In the genomic region with DNA sequence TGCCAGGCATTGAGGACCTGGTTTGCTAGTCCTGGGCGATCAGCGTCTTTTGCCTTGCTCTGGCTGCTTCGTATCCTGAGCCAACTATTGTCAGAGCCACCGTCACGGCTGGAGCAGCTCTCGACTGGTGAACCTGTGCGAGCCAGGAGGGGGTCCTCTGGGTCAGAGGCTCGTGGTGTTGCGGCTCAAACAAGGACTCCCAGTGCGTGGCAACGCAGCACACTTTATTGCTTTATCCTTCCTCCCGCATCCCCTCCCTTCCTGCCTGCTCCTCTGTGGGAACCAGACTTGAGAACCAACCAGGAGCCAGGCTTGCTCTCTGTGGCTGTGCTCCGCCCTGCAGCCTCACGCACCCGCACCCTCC, we compare ENCODE assay signal across 8 mouse cellular contexts. TPM values are rescaled to one million over a fixed set of nuclear protein-coding genes. Genes with fewer than 3 reads are reported as not detected.
DNase-seq lines count a peak whose midpoint lies in the region; ATAC-seq and TF ChIP-seq lines count a peak whose summit lies in the region.

A gene (minus strand): TSS at position 323 of the 364 bp plus-strand sequence.

- H3K4me2 ChIP-seq in heart, embryonic 15.5 days = peak within 1 kb of the TSS; percentile 96
- H3K4me2 ChIP-seq in neural tube, embryonic 13.5 days = peak within 1 kb of the TSS; percentile 70

- TF ChIP-seq CTCF in gastrocnemius, adult 2 months (IDR thresholded peaks at IDR 0.05) = no peak
- no peak for TF ChIP-seq CTCF in cerebellum, adult 2 months (IDR thresholded peaks at IDR 0.05; ENCODE audit: borderline replicate concordance, insufficient read depth, low read depth, low read length)

- no peaks in the 10 kb centered on the region for H3K36me3 ChIP-seq in heart, embryonic 15.5 days
- H3K36me3 ChIP-seq in neural tube, embryonic 13.5 days = no peaks in the 10 kb centered on the region

- no peak within 1 kb of the TSS for H3K27ac ChIP-seq in gastrocnemius, adult 2 months
- peak within 1 kb of the TSS; percentile 25 for H3K27ac ChIP-seq in cerebellum, adult 2 months (ENCODE audit: insufficient read depth, low read length)
- no peak within 1 kb of the TSS for H3K27ac ChIP-seq in heart, embryonic 15.5 days
- H3K27ac ChIP-seq in neural tube, embryonic 13.5 days (replicated peaks) = peak within 1 kb of the TSS; percentile 96

- H3K9ac ChIP-seq in heart, embryonic 15.5 days = peak within 1 kb of the TSS; percentile 46; the same call in 1 of the 2 replicates
- H3K9ac ChIP-seq in neural tube, embryonic 13.5 days = peak within 1 kb of the TSS; percentile 90

- peak within 1 kb of the TSS; percentile 55 for H3K4me3 ChIP-seq in gastrocnemius, adult 2 months
- H3K4me3 ChIP-seq in cerebellum, adult 2 months (replicated peaks; ENCODE audit: insufficient read depth, low read depth, low read length) = peak within 1 kb of the TSS; percentile 88
- H3K4me3 ChIP-seq in heart, embryonic 15.5 days = peak within 1 kb of the TSS; percentile 57
- H3K4me3 ChIP-seq in neural tube, embryonic 13.5 days = peak within 1 kb of the TSS; percentile 73

- 0% methylated on average over 15 of the region's 15 CpGs for WGBS in cerebellum, adult 2 months
- under 1% methylated on average over 15 of the region's 15 CpGs for WGBS in heart, embryonic 15.5 days
- under 1% methylated on average over 15 of the region's 15 CpGs for WGBS in neural tube, embryonic 13.5 days

- peak; percentile 45; the same call in 1 of the 2 replicates for TF ChIP-seq POLR2A in cerebellum, adult 2 months (IDR thresholded peaks at IDR 0.05; ENCODE audit: borderline replicate concordance, insufficient read depth, low read length)

- H3K9me3 ChIP-seq in heart, embryonic 15.5 days (replicated peaks) = no peaks in the 10 kb centered on the region
- H3K9me3 ChIP-seq in neural tube, embryonic 13.5 days = no peaks in the 10 kb centered on the region

- H3K4me1 ChIP-seq in cerebellum, adult 2 months (ENCODE audit: control insufficient read depth, insufficient read depth, low read length) = no peaks in the 10 kb centered on the region; the same call in 1 of the 2 replicates
- H3K4me1 ChIP-seq in heart, embryonic 15.5 days (replicated peaks) = peaks cover 14% of the 10 kb centered on the region
- H3K4me1 ChIP-seq in neural tube, embryonic 13.5 days (replicated peaks) = peaks cover 31% of the 10 kb centered on the region

- ATAC-seq in heart, embryonic 15.5 days (replicated peaks; ENCODE audit: insufficient number of reproducible peaks, insufficient read depth, low FRiP score, low read depth) = no peak
- peak; percentile 93 for ATAC-seq in neural tube, embryonic 13.5 days (ENCODE audit: low read depth)

- no peaks in the 10 kb centered on the region for H3K27me3 ChIP-seq in cerebellum, adult 2 months (ENCODE audit: control insufficient read depth, insufficient read depth, low read length)
- H3K27me3 ChIP-seq in heart, embryonic 15.5 days = peaks cover 28% of the 10 kb centered on the region
- H3K27me3 ChIP-seq in neural tube, embryonic 13.5 days = no peaks in the 10 kb centered on the region

- DNase-seq in gastrocnemius, adult 2 months = no peak
- no peak for DNase-seq in gastrocnemius, adult 18-20 months (ENCODE audit: low spot score)
- peak in 1 of 2 experiments; percentile 73 for DNase-seq in cerebellum, adult 2 months
- DNase-seq in left cerebral cortex, postnatal 14 days (ENCODE audit: low spot score in 2 of 2) = peak; percentile 70 to 77
- no peak for DNase-seq in thymus, postnatal 36 days
- DNase-seq in adrenal gland, postnatal 25 days = no peak

- intact Hi-C loops in gastrocnemius, adult 2 months (cut with DNase I) = no loop called here
- intact Hi-C loops in left cerebral cortex, postnatal 14 days (cut with DNase I) = no loop called here

RNA-seq across cellular contexts. Expression of the gene that starts here (rescaled TPM):
- under 1 TPM in 1 of 2 experiments, not detected in 1; 0.08 TPM for total RNA-seq in gastrocnemius, adult 2 months (2021)
- total RNA-seq in gastrocnemius, adult 18-20 months (2021) = under 1 TPM; 0.07 TPM
- 17.4 and 18.6 TPM in 2 replicates for polyA plus RNA-seq in cerebellum, adult 2 months (2012; rRNA removed)
- 0.40 and 0.93 TPM in 2 replicates for polyA plus RNA-seq in heart, embryonic 15.5 days (2015; fragmentation: Nextera tagmentation; extraction: Ambion mirVana)
- 100 to 1,000 TPM; 127 to 142 TPM for total RNA-seq in left cerebral cortex, postnatal 14 days (2021)
- 30.6 and 34.8 TPM in 2 replicates for polyA plus RNA-seq in neural tube, embryonic 13.5 days (2015; fragmentation: Nextera tagmentation; extraction: Ambion mirVana)
- not detected in 2 replicates for total RNA-seq in adrenal gland, postnatal 25 days (2021)

Comparison
In these comparisons a context has a peak if more than half of its experiments do, and no peak if none do; other contexts are left out.
1. RNA of the gene that starts here (total RNA-seq): 127 to 142 TPM in left cerebral cortex, postnatal 14 days; 0.08 TPM in gastrocnemius, adult 2 months, 0.07 TPM in gastrocnemius, adult 18-20 months and not detected in adrenal gland, postnatal 25 days; every median in the first group is over 100 times any median in the second.
2. DNase-seq: peak in left cerebral cortex, postnatal 14 days (2 of 2); none in gastrocnemius, adult 2 months (single experiment), gastrocnemius, adult 18-20 months (single experiment), thymus, postnatal 36 days (0 of 2) and adrenal gland, postnatal 25 days (single experiment).
3. H3K27ac ChIP-seq: peak in cerebellum, adult 2 months (single experiment) and neural tube, embryonic 13.5 days (single experiment); none in gastrocnemius, adult 2 months (single experiment) and heart, embryonic 15.5 days (single experiment).
4. Peak in every context shown above with its lines, with median percentiles within 50 percentile points of each other: H3K4me3 ChIP-seq.